Mouse (Mus musculus) lung, embryonic 16.5 days (tissue): ENCODE results near the gene Ist1. TPM values are rescaled to one million over a fixed set of nuclear protein-coding genes. Genes with fewer than 3 reads are reported as not detected.

Experiments used
- ATAC-seq: fragments of 200-750 bp; cut with Nextera tagmentation; 2 replicates; pipeline ENCODE4 v1.8.0; 2017; ENCODE audit warnings: low read depth, mild to moderate bottlenecking, moderate library complexity
- H3K27ac ChIP-seq: fragments of 300-500 bp; sonication (generic); 2 replicates; pipeline ENCODE4 v1.5.1; 2014; ENCODE audit warnings: mild to moderate bottlenecking, control low read depth, low read length
- H3K27me3 ChIP-seq: fragments of 300-500 bp; sonication (generic); 2 replicates; pipeline ENCODE4 v1.6.1; 2014; ENCODE audit warnings: low read depth, low read length, mixed read lengths; ENCODE audit not compliant: control insufficient read depth, insufficient read depth
- H3K36me3 ChIP-seq: fragments of 300-500 bp; sonication (generic); 2 replicates; pipeline ENCODE4 v1.6.1; 2014; ENCODE audit warnings: low read length; ENCODE audit not compliant: control insufficient read depth, insufficient read depth
- H3K4me1 ChIP-seq: fragments of 300-500 bp; sonication (generic); replicated peaks from 2 replicates; pipeline ENCODE4 v1.6.1; 2014; ENCODE audit warnings: low read length, mixed read lengths; ENCODE audit not compliant: control insufficient read depth, insufficient read depth
- H3K4me2 ChIP-seq: fragments of 300-500 bp; sonication (generic); 2 replicates; pipeline ENCODE4 v1.6.1; 2014; ENCODE audit warnings: low read depth, low read length, control low read depth
- H3K4me3 ChIP-seq: fragments of 300-500 bp; sonication (generic); 2 replicates; pipeline ENCODE4 v1.5.1; 2014; ENCODE audit warnings: mild to moderate bottlenecking, low read length, control low read depth
- H3K9ac ChIP-seq: fragments of 300-500 bp; sonication (generic); 2 replicates; pipeline ENCODE4 v1.6.1; 2014; ENCODE audit warnings: low read length, control low read depth
- H3K9me3 ChIP-seq: fragments of 300-500 bp; sonication (generic); 2 replicates; pipeline ENCODE4 v1.6.1; 2016; ENCODE audit warnings: low read length; ENCODE audit not compliant: control insufficient read depth
- WGBS: fragments of 180-500 bp; shearing (Covaris S2); extraction: QIAGEN DNeasy Blood & Tissue Kit; methylation state at CpG from one replicate; pipeline ENCODE4 v1.1.7; 2014; 5-methylcytosine and 5-hydroxymethylcytosine counted together
- polyA plus RNA-seq: library from polyadenylated mRNA; unstranded; fragments of >200 nt; fragmentation: Nextera tagmentation; extraction: Ambion mirVana; gene quantifications from 2 replicates; pipeline ENCODE4 v1.2.1, GENCODE M21; 2015

The Ist1 gene
- polyA plus RNA-seq, 1 experiment from 2014 or later: 145 TPM

DNA sequence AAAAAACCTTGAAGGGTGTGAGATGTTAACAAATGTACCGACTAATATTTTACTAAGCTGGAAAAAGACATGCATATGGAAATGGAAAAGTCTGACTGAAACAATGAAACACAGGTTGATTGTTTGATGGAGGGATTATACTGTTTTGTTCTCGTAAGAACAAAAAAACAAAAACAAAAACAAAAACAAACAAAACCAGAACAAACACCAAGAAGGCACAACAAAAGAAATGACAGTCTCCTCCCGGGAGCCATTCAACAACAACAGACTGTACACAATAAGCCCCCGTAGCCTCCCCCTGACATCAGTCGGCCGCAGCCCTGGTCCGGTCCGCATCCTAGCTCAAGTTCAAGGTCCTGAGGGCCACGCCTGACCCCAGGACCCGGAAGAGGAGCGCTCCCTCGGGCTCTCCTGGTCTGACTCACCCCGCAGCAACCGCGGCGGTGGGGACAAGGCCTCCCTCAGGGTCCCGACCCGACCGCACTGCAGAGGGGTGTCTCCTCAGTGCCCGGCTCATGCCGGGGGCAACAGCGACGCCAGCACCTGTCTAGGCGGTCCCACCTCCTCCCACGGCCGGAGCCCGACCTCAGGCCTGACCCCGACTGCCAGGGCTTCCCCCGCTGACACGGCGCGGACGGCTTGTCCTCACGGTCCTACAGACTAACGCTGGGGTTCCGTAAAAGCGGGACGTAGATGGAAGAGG, 466 bp downstream of the Ist1 start:
- under 1% methylated on average over 38 of the region's 38 CpGs for WGBS
- Histone ChIP-seq H3K4me2 (peak overlapping the region; percentile 82), H3K4me3 (peak overlapping the region; percentile 98), H3K27me3 (no peaks in the 10 kb centered on the region), H3K9ac (peak overlapping the region; percentile 98), H3K27ac (peak overlapping the region; percentile 47; the same call in 1 of the 2 replicates), H3K4me1 (peaks cover 12% of the 10 kb centered on the region), H3K36me3 (no peaks in the 10 kb centered on the region), H3K9me3 (no peaks in the 10 kb centered on the region)
- peak; percentile 69 for ATAC-seq

DNA sequence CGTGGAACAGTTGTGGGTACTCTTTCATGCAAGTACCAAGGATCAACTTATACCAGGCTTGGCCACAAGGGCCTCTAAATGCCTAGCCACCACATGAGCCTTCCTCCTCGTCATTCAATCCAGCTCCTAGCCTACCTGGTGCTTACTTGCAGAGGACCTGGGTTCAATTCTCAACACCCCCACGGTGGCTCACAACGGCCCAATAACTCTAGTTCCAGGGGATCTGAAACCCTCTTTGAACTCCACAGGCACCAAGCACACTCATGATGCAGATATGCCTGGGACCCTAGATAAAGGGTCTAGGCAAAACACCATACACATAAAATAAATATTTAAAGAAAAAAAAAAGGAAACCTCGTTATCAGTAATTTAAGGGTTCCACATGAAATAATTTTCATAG, 1.3 kb downstream of the Ist1 start:
- Histone ChIP-seq H3K27ac (no peak overlapping the region), H3K36me3 (no peaks in the 10 kb centered on the region), H3K9ac (peak overlapping the region; percentile 98), H3K9me3 (no peaks in the 10 kb centered on the region), H3K4me2 (peak overlapping the region; percentile 82), H3K4me1 (peaks cover 12% of the 10 kb centered on the region), H3K27me3 (no peaks in the 10 kb centered on the region), H3K4me3 (peak overlapping the region; percentile 98)
- WGBS: 43% methylated on average over 5 of the region's 5 CpGs
- ATAC-seq: no peak

DNA sequence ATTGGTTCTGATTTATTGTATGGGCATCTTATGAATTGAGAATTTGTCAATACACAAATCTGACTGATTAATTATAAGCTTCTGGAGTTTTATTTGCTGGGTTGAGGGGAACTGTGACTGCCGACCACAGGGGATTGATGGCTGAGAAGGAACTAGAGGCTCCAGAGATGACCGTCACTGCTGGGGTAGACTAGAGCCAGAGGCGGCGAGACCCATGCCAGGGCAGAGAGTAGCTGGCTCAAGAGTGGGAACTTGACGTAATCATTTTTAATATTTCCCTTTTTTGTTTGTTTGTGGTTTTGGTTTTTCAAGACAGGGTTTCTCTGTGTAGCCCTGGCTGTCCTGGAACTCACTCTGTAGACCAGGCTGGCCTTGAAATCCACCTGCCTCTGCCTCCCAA, 5.8 kb downstream of the Ist1 start:
- 93% methylated on average over 5 of the region's 5 CpGs for WGBS
- H3K4me1 ChIP-seq: peaks cover 9% of the 10 kb centered on the region
- no peak overlapping the region for H3K4me3 ChIP-seq
- H3K4me2 ChIP-seq: no peak overlapping the region
- no peak overlapping the region for H3K27ac ChIP-seq
- H3K9ac ChIP-seq: no peak overlapping the region
- H3K9me3 ChIP-seq: no peaks in the 10 kb centered on the region
- peaks cover 1% of the 10 kb centered on the region for H3K36me3 ChIP-seq
- no peak for ATAC-seq
- no peaks in the 10 kb centered on the region for H3K27me3 ChIP-seq

DNA sequence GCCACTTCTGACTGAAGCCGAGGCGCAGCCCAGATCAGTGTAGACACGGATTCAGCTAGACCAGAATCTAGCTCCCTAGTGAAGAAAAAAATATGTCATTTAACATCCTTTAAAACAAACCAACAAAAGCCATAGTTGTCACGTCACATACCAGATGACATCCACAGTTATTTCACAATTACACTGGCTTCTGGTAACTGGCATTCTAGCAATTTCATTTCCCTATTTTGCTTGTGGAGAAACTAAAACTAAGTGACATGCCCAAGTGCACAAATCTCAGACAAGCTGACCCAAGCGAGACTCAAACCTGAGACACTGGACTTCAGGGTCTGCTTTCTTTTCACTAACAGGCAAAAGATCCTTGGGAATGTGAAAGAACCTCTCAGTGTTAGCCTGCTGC, 10.9 kb downstream of the Ist1 start:
- Histone ChIP-seq H3K9ac (no peak overlapping the region), H3K4me1 (no peaks in the 10 kb centered on the region), H3K27me3 (no peaks in the 10 kb centered on the region), H3K9me3 (no peaks in the 10 kb centered on the region), H3K4me2 (no peak overlapping the region), H3K27ac (no peak overlapping the region), H3K36me3 (peaks cover 32% of the 10 kb centered on the region), H3K4me3 (no peak overlapping the region)
- WGBS: 94% methylated on average over 5 of the region's 5 CpGs
- no peak for ATAC-seq

DNA sequence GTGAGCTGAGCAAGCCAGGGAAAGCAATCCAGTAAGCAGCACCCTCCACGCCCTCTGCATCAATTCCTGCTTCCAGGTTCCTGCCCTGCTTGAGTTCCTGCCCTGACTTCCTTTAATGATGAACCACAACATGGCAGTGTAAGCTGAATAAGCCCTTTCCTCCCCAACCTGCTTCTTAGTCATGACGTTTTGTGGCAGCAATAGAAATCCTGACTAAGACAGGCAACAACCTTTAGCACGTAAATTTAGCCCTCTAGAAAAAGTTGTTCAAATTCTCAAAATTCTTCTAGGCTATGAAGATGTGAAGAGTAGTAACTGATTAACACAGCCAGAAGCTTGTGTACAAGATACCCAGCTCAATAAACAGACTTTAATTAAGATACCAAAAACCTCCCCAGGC, 11.5 kb downstream of the Ist1 start:
- Histone ChIP-seq H3K9ac (no peak overlapping the region), H3K4me1 (no peaks in the 10 kb centered on the region), H3K36me3 (peaks cover 37% of the 10 kb centered on the region), H3K27me3 (no peaks in the 10 kb centered on the region), H3K4me3 (no peak overlapping the region), H3K27ac (no peak overlapping the region), H3K9me3 (no peaks in the 10 kb centered on the region), H3K4me2 (no peak overlapping the region)
- no peak for ATAC-seq
- 68% methylated on average over 3 of the region's 3 CpGs for WGBS

DNA sequence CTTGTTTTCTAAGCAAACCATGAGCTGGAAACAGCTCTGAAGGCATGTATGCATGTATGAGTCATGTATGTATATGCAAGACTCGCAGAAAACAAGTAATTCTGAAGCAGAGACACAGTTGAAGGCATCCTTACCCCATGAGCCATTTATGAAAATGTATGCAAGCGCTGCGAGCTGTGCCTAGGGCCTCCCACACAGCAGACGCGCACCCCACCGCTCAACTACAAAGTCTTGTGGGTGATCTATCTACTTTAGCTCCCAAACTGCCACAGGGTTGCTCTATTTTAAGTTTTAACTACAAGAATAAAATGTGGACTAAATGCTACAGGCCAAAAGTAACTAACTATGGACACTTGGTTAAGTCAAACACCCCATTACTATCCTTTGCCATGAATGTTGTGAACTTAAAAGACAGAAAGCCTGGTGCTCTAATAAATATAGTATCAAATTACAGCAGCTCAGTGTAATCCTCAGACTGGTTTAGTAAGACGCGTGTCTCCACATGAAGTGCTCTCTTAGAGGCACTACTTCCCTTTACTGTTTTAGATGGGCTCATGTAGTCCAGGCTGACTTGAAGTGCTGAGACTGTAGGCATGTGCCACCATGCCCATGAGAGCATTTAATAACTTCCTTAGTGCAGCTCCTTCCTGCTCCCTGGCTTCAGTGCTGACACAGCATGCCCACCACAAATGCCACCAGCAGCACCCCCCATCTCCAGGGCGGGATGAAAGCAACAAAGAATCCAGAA, 17.0 kb downstream of the Ist1 start:
- WGBS: 91% methylated on average over 9 of the region's 9 CpGs
- Histone ChIP-seq H3K4me1 (no peaks in the 10 kb centered on the region), H3K4me2 (no peak overlapping the region), H3K9ac (no peak overlapping the region), H3K27ac (no peak overlapping the region), H3K36me3 (peaks cover 67% of the 10 kb centered on the region), H3K4me3 (no peak overlapping the region), H3K27me3 (no peaks in the 10 kb centered on the region), H3K9me3 (no peaks in the 10 kb centered on the region)
- ATAC-seq: no peak

DNA sequence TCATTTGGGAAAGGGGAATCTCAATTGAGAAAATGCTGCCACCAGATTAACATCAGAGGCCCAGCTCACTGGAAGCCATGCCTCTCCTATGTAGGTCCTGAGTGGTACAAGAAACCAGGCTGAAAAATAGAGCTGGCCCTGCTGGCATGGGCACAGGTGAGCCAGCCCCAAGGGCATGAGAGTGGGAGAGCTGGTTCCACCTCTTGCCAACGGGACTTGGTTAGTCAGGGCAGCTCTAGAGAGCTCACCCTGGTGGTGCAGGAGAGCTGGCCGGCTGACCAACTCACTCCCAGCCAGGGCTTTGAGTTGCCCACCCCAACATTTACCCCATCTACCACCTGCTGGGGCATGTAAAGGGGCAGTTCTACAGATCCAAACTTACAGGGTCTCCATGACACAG, 19.5 kb downstream of the Ist1 start:
- WGBS: 98% methylated on average over 2 of the region's 2 CpGs
- no peak for ATAC-seq

DNA sequence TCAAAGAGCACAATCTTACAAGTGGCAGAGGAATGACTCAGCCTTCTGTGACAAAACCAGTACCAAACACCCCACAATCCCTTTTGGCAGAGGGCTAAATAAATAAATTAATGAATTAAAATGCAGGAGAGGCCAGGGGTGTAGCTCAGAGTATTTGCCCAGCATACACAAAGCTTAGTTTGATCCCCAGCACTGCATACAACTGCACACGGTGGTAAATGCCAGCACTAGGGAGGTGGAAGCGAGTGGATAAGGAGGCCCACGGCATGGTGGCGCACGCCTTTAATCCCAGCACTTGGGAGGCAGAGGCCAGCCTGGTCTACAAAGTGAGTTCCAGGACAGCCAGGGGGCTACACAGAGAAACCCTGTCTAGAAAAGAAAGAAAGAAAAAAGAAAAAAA, 20.4 kb downstream of the Ist1 start:
- Histone ChIP-seq H3K9me3 (no peaks in the 10 kb centered on the region), H3K9ac (no peak overlapping the region), H3K4me2 (no peak overlapping the region), H3K27ac (no peak overlapping the region), H3K36me3 (peaks cover 64% of the 10 kb centered on the region), H3K4me3 (no peak overlapping the region), H3K4me1 (no peaks in the 10 kb centered on the region), H3K27me3 (no peaks in the 10 kb centered on the region)
- WGBS: 88% methylated on average over 5 of the region's 5 CpGs
- ATAC-seq: no peak

More for the DNA sequence above, 19.5 kb downstream of the Ist1 start:
- H3K27me3 ChIP-seq: no peaks in the 10 kb centered on the region
- H3K4me3 ChIP-seq: no peak overlapping the region
- peaks cover 67% of the 10 kb centered on the region for H3K36me3 ChIP-seq
- H3K27ac ChIP-seq: no peak overlapping the region
- H3K9ac ChIP-seq: no peak overlapping the region
- no peaks in the 10 kb centered on the region for H3K4me1 ChIP-seq
- H3K4me2 ChIP-seq: no peak overlapping the region
- H3K9me3 ChIP-seq: no peaks in the 10 kb centered on the region

DNA sequence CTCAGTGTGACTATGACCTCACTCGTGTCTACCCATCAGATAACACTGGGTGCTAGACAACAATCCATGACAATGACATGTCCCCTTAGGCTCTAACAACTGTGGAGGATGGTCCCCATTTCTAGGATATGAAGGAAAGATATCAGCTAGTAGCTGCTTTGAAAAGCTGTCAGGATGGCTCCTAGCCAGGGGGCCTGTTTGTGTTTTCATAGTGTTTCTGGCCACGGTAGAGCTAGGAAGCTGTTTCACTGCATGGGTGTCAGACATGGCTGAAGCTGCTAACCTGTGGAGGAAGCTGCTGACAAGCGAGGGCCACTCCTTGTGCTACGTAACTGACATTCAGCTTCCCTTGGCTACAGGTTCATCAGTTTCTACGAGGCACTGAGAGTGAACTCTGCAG, 26.4 kb downstream of the Ist1 start:
- Histone ChIP-seq H3K27me3 (no peaks in the 10 kb centered on the region), H3K27ac (no peak overlapping the region), H3K9ac (no peak overlapping the region), H3K4me3 (no peak overlapping the region), H3K9me3 (no peaks in the 10 kb centered on the region), H3K36me3 (peaks cover 18% of the 10 kb centered on the region), H3K4me2 (no peak overlapping the region), H3K4me1 (no peaks in the 10 kb centered on the region)
- 77% methylated on average over 5 of the region's 5 CpGs for WGBS
- ATAC-seq: no peak
